Mouse (Mus musculus) cerebellum, adult 9-10 months (tissue): ENCODE measurements around the gene Cfap61.

ENCODE experiments used
- DNase-seq: peaks from one replicate; pipeline ENCODE4 v3.0.0; 2022

Cfap61 gene

DNA sequence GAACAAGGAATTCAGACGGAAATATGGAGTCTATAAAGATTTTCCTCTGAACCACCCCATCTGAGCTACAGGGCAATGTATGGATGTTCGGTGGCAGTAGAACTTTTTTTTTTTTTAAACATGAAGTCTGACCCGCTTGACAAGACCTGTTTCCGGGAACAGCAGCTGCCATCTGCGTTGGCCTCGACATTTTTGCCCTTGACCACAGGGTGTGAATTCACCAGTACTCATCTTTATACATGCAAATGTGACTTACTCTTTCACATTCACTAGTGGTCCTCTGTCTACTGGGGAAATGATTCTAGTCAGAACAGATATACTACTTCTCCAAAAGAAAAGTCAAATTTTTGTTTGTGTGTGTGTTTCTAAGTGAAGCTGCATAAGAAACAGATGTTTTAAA lies 291.2 kb downstream of the Cfap61 start:
- DNase-seq, result no peak

- DNase-seq, result no peak
Measured at GRCm38 (mm10) chr2:146226484-146226883, 291.9 kb downstream of the Cfap61 start.

DNA sequence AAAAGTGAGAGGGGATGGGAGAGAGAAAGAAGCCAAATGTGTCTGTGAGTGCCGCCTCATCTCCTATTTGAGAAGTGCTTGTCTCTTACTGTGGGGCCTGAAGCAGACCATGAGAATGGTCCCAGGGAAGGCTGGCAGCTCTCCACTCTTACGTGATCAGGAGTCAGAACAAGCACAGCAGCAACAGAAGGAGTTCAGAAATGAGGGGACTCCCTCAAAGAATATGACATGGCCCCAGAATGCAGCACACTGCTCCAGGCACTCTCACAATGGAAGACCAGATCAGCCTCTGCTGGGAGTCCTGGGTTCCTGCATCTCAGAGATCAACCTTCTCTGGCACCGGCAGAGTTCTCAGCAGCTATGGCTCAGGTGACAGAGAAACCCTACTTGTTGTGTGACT lies 293.1 kb downstream of the Cfap61 start:
- DNase-seq, result no peak

DNA sequence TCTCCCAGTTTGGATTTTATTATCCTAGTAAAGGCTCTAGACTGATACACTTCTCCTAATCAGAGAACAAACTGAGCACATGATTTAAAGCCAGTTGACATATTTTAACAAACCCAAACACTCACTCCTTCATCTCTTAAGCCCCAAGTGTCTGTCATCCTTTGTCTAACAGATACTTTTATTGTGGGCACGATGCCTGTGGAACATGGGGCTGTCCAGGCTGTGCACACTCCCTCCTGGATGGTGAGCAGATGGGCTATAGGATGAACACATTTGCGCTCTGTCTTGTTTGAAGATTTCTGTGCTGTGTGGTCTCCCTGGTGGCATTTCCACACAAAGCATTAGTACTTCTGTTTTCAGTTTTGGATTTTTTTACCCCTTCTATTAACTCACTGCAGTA lies 293.9 kb downstream of the Cfap61 start:
- no peak for DNase-seq

GRCm38 (mm10) chr2:146231485-146231884 lies 296.9 kb downstream of the Cfap61 start:
- no peak for DNase-seq

DNA sequence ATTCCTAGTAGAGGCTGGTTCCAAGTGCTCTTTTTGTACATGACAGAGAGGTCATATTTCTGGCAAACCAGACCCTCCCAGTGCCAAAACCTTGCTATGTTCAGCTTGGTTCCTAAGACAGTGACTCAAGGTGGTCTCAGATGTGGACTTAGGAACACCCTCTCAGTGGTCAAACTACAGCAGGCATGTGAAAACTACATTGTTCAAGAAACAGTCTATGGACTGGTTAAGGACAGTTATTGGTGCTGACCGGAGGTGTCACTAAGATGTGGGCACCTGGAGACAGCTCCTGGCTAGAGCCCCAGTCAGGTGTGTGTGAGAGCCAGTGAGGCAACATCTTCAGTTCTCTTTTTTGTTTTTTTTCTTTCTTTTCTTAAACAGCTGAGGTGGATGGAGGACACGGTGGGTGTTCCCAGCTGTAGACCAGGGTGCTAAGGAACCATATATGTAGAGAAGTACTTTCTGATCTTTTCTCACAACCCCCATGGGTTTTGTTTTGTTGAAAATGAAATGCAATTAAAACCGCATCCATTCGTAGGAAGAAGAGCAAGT lies 304.7 kb downstream of the Cfap61 start:
- DNase-seq, result no peak

GRCm38 (mm10) chr2:146244049-146244448 lies 309.5 kb downstream of the Cfap61 start:
- no peak for DNase-seq

DNA sequence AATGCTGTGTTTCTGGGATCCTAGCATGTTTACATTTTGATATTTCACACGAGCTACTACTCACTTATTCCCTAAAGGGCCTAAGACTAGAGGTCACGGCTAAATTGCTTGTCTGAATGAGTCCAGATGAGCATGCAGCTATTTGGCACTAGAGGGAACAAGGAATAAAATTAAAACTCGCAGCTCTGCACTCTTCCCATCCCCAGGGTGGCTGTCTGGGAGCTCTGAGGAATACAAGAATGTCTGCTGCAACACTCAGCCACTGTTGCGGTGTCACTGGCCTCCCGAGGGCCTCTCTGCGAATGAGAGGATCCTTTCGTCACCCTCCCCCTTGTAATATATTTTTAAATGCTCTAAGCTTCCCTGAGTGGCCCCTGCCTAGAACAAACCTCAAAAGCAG lies 310.8 kb downstream of the Cfap61 start:
- DNase-seq, result no peak

GRCm38 (mm10) chr2:146246409-146247075 lies 312.0 kb downstream of the Cfap61 start:
- no peak for DNase-seq

DNA sequence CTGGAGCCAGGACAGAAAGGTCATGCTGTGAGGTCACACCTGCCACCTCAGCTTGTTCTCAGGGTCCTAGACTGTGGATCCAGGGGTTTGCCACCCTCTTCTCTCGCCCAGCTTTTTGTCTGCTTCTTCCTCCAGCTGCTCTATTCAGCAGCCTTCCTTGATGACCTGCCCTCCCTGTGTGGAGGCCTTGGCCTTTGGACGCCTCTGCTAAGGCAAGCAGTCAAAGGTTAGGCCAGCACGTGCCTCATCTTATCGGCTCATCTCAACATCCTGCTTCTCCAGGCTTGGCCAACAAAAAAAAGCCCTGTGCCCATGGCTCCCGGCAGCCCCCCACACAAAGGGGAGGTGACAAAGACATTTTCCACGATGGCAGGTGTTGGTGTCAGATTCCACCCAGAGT lies 313.0 kb downstream of the Cfap61 start:
- DNase-seq, result no peak

DNA sequence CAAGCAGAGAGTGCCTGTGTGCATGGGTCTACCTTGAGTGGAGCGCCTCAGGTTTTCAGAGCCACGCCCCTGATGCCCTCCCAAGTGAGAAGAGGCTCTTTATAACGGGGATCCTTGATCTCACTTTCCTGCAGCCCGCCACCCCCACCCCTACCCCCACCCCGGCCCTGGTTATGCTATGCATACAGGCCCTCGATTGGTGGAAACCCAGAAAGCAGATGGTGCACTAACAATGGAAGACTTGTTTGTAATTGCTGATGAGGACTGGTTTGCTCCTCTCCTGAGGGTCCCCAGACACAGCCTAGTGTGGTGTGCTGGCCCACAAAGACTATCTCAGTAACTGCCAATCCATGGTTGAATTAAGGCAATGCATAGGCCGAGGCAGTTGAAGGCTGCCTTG lies 314.4 kb downstream of the Cfap61 start:
- DNase-seq, result no peak

DNA sequence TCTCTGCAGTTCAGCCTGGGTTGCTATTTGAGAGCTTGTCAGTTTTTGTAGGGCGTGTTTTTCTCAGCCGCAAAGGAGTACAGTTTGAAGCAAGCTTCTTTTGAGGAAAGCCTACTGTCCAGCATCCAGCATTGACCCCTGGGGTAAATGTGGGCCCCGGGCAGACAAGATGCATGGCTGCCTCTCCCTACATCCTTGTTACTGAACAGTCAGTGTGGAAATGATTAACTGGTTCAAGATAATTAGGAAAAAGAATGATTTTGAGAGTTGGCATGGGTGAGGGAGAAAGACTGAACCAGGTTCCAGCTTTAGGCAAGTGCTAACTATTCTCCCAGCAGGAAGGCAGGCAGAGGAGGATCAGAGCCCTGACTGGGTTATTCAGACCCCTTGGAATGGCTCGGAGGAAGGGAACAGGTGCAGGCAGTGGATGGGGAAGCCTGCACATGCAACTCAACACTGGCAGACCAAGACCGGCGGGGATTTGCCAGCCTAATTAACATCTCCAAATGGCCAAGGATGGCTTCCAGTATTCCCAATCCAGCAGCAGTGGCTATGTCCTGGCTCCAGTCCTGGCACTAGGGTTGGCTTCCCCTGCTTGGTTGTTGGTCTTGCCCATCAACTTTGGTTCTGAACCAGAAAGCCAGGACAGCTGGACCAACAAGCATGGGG lies 315.8 kb downstream of the Cfap61 start:
- DNase-seq, result no peak

DNA sequence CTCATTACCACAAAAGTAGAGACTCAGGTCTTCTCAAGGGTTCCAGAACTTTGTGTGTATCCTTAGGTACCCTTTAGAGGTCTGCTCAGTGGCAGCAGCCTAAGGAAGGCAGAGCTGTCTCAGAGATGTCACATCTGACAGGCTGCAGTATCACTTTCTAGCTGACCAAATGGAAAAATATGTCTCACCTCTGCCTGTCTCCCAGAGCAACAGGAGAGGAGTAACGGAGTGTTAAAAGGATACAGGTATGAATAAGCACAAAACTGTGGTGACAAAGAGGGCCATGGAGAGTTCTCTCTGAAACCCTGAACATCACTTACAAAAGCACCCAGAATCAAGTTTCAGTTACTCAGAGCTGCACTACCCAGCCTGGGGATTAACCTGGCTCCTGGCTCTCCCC lies 319.8 kb downstream of the Cfap61 start:
- no peak for DNase-seq

DNA sequence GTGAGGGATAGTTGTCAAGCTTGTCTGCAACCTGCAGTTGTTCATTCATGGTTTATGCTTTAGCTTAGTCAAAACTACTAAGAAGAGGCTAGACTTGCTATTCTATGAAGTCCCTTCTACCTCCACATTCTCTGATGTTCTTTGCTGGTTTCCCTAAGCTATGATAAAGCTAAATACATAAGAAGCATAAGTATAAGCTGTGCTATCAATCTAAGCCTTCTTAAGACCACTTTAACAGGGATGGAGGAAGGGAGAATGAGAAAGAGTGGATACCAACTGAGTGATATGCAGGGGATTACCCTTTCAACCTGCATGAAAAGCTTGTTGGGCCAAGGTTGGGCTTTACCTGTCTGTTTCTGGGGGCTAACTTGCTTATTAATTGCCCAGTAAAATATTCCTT lies 321.1 kb downstream of the Cfap61 start:
- DNase-seq, result no peak

GRCm38 (mm10) chr2:146256321-146256875 lies 321.8 kb downstream of the Cfap61 start:
- no peak for DNase-seq

DNA sequence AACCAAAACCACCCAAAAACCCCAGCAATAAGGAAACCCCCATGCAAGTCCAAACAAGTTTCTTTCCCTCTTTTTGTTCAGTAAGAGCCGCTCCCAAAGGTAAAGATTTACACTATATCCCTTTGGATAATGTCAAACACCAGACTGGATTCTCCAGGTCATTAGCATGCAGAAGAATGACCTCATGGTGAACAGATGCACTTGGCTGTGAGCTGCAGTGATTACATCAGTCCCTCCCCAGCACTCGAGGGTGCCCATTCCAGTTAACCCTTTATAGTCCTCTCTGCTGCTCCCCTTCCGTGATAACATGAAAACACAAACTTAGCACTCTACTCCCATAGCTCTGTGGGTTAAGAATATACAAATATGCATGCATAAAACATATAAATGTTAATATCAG lies 322.5 kb downstream of the Cfap61 start:
- DNase-seq, result no peak

DNA sequence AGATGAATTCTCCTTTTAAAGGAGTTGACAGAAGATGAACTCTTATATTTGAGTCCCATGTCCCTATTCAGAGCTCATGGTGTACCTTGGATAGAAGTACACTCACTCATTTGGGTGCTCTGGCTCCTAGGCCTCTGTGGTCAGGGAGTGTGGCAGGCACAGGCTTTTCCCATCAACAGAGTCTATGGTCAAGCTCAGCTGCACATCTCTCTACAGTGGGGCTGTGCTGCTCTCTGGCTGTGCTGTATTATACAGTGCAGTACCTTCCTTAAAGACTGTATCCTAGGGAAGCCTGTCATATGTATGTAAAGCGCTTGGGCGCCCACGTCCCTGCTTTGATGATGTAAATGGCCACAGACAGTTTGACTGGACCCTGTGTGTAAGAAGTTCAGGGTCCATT lies 323.0 kb downstream of the Cfap61 start:
- DNase-seq, result no peak

DNA sequence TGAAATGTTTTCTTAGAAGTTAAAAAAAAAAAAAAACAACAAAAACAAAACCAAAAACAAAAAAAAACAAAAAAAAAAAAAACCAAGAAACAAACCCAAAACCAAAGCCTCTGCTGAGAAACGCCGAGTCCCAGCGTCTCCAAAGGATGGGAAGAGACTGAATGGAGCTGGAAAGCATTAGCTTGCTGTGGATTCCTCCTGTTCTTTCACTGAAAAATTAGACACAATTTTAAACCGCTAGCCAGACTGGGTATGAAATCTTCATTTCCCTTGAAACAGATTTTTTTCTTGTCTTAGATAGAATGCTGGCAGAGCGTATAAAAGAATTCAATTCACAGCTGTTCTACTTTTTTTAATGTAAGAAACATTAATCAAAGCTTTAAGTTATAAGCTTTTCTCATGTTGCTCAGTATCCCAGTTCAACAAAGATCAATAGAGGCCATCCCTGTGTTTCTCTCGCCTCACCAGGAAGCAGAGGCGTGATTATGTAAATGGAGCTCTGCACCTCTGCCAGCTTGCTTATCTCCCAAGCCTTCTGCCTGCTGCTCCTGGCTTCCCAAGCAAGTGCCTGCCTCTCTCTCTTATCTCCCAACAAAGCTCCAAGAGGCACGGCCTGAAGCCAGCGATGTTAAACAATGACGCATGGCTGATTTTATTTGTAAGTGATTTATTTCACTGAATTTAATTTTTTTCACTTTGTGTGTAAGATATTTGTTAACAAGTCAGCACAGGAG lies 324.3 kb downstream of the Cfap61 start:
- no peak for DNase-seq

DNA sequence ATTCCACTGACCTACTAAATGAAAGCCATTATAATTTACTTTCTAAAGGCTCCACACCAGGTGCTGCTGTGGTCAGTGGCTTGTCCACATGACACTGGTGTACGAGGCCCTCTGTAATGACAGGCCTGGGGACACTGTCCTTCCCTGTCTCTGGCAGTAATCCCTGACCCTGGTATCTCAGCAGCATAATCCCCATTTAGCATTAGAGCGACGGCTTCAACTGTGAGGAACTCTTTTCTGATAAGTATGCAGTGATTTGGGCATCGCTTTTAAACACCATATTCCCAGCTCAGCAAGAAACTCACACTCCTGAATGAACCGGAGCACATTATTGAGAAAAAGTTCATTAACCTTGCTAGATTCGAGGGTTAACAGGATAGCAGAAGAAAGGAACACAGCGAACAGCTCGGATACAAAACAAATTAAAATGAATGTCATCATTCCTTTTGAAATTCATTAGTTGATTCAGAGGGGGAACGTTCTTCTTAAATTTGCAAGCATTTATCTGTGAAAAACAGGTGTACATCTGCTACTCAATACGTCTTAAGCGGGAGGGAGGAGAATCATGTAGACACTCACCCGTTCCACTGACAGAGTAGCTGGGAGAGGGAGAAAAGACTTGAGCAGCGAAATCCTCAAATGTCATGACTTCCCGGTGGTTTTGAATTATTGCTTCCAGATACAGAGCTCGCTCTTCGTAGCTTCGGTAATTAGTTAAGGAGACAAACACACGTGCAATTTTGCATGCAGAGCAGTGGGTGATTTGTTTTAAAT lies 325.4 kb downstream of the Cfap61 start:
- DNase-seq, result no peak

DNA sequence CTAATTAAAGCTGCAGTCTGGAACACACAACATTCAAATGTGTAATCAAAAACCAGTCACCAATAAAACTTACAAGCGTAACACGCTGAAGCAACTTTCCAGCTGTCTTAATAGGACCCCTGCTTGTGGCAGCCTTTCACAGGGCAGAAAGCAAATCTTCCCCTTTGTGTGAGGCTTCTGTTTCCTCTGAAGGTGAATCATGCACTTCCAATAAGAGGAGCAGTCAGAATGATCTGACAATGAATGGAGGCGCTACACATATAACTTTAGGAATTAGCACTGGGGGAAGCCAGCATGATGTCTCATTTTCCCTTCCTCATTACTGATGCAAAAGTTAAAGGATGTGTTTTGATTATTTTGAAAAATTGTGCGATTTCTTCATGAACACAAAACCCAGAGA lies 326.6 kb downstream of the Cfap61 start:
- no peak for DNase-seq

GRCm38 (mm10) chr2:146262215-146262614 lies 327.6 kb downstream of the Cfap61 start:
- DNase-seq, result no peak

- DNase-seq, result no peak
Measured at GRCm38 (mm10) chr2:146262966-146263365, 328.4 kb downstream of the Cfap61 start.
